Mouse (Mus musculus) ovary, postnatal 36 days (tissue): ENCODE data around the gene Zfp763.
"Not testable (repeated sequence)": the region's sequence is repeated elsewhere in the genome, so short reads cannot be mapped to it uniquely, and the experiment has no call there.

Experiments used
- DNase-seq: peaks from one replicate; pipeline ENCODE4 v3.0.0; 2022; ENCODE audit warnings: low spot score, mixed read lengths

Gene Zfp763

GRCm38 (mm10) chr17:33032900-33033891 lies at the start of gene Zfp763:
Gene Zfp763 (minus strand): TSS chr17:33033402.
- DNase-seq: peak; percentile 71

DNA sequence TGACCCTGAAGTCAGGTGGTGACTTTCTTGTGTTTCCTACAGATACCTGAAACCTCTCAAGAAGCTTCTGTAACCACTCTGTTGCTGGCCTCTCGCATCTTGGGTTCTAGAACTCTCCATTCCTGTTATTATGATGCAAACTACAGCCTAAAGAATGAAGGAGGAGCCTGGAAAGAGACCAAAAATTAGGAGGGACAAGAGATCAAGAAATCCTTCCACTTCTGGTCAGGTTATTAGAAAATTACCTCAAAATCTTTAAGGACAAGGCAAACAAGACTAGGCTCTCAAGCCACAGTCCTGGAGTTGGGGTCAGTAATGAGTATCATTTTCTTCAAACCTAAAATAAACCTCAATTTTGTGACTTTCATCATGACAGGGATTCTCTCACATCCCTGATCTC lies 34.8 kb upstream of the Zfp763 start, which contains the start of gene 4921501E09Rik:
Gene 4921501E09Rik (minus strand): TSS at position 101 of the 400 bp plus-strand sequence.
- DNase-seq: no peak

DNA sequence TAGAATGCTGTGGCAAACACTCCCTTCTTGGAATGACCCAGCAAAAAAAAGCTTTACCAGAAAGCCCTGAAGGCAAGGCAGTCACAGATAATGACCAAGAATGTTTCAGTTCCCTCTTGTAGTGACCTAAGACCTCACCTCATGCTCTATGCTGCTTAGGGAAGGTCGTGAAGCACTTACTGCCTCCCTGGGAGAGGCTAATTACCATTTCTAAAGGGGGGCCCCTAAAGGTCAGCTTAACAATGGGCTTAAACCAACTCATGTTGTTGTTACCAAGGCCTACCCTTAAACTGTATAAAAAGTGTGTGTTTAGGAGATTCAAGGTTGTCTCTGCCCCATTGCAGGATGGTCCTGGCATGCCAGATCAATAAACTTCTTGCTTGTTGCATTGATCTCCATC lies 29.8 kb upstream of the Zfp763 start:
- DNase-seq: no peak

DNA sequence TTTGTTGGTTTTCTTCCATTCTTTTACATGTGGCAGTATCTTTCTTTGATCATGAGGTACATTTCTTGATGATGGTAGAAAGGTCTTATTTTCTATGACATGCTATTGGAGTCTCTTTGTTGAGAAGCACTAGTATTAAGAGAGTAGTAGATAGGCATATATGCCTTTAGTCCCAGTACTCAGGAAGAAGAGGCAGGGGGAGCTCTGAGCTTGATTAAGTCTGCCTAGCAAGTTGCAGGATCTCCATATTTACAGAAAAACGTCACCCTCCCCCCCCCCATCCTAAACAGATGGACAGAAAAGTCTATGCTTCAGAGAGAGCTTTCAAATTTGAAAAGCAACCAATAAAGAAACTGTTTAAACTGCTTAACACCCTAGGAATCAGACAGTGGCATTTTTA lies 25.6 kb upstream of the Zfp763 start:
- no peak for DNase-seq

DNA sequence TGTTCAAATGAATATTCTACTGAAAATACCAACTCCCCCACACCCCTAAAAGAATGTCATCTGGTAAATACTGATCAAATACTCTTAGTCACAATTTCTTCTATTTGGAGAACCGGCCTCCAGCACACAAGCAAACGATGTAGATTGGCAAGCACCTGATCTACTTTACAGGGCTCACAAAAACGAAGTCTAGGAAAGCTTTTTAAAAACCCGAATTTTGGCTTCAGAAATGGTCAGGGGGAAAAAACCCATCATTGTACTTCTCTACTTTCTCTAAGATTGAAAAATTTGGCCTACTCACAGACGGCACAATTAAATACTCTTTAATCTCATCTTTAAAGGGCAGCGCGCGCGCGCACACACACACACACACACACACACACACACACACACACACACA lies 826 bp downstream of the Zfp763 start:
- DNase-seq: no peak

GRCm38 (mm10) chr17:33020434-33020833 lies 12.8 kb downstream of the Zfp763 start:
- not testable (repeated sequence) for DNase-seq

DNA sequence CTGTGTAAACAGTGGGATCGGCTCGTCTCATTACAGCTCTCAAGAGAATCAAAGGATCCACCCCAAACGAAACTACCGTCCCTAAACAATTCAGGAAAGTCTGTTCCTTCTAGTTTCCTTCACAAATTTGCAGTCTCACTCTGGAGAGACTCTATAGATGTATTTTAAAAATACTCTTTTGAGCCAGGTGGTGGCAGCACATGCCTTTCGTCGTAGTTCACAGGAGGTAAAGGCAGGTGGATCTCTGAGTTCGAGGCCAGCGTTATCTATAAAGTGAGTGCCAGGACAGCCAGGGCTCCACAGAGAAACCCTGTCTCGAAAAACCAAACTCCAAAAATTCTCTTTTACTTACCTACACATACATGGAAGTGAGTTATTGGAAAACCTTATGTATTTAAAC lies 24.9 kb downstream of the Zfp763 start:
- no peak for DNase-seq

GRCm38 (mm10) chr17:32998492-32998891 lies 34.7 kb downstream of the Zfp763 start:
- DNase-seq: no peak

- peak; percentile 64 for DNase-seq
Observed at GRCm38 (mm10) chr17:32992699-32993474, 40.3 kb downstream of the Zfp763 start, which contains the start of gene Zfp952. Gene Zfp952 (plus strand): TSS chr17:32993129.

DNA sequence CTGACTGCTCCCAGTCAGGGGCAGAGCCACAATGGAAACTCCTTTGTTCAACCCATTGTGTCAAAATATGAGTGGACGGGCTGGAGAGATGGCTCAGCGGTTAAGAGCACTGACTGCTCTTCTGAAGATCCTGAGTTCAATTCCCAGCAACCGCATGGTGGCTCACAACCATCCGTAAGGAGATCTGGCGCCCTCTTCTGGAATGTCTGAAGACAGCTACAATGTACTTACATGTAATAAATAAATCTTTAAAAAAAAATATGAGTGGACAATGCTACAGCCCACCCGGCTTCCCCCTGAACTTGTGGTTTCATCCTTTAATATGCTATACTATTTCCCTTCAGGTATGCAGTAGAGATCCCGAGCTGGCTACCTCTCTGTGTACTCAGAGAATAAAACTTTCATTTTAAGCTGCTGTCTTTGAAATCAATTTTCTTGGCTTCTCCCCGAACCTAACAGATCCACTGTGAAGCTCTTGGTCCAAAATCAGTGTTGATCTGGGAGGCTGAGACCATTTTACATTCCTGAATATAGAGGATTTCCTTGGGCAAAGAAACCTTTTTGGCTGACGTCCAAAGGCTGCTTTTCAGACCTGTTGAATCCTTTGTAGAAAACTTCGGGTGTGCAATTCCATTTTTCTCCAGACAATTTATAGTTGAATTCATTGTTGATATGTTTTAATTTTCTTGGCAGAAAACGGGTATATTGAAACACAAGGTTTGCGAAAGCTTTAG lies 41.1 kb downstream of the Zfp763 start:
- no peak for DNase-seq

DNA sequence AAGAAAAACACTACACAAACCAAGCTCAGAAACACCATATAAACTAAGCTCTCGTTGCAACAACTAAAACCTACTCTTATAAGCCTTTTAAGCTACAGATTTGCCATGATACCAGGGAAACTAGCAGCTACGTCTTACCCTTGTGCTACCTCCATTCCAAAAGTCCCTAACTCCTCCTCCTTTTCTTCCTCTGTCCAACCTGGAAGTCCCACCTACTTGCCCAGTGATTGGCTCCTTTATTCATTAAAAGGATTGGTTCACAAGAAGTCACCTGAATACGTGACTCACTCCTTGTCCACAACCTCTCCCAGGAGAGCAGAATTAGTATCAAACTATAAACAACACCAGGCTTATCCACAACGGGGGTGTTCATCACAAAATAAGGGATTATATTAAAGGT lies 46.9 kb downstream of the Zfp763 start:
- DNase-seq: no peak

DNA sequence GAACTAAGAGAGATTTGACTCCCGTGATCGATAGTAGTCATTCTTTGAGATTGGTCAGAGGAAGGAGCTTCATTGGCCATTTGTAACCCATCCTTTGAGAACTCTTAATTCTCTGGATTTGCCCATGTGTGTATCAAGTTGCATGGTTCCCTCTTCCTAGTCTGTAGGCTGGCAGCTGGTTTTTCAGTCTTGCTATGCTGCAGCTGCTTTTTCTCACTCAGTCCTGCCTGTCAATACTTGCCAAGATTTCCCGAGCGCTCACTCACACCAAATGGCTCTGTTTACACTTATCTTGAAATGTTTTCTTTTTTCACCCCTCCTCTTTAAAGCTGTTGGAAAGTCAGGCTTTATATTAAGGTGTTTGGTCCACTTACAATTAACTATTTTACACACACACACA lies 51.8 kb downstream of the Zfp763 start:
- DNase-seq: no peak
